Mouse (Mus musculus) fibroblast of lung, adult 2 months (primary cell): ENCODE data around the gene Gm17651.

Experiments
- DNase-seq: peaks from one replicate; pipeline ENCODE4 v3.0.0-alpha.2; 2011; ENCODE audit warnings: low read depth

Gm17651 gene

DNA sequence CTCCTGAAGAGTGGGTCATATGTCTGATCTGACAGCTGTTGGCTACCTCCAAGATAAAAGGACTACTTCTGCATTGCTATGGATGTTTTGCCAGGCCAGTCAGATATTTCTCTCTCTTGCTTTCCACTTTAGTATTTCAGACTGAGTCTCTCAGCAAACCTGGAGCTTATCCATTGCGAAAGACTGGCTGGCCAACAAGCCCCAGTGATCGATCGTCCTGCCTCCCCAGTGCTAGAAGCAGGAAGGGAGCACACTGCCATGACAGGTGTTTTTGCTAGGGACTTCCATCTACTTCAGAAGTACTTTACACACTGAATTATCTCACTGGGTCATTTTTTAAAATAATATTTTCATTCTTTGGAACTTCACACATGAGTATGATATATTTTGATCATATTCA, 3.9 kb upstream of the Gm17651 start:
- DNase-seq = no peak

DNA sequence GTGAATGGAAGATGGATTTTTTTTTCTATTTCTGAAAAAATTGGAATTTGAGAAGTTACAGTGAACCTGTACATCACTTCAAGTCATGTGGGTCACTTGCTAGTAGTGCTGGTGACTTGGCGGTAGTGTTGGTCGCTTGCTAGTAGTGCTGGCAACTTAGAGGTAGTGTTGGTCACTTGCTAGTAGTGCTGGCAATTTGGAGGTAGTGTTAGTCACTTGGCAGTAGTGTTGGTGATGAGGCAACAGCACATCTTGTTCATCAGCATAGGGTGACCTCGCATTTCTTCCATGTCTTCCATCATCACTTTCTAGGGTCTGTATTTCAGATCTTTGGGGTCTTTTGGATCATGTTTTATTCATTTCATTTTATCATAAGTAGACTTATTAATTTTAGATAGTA, 1.6 kb upstream of the Gm17651 start:
- no peak for DNase-seq

DNA sequence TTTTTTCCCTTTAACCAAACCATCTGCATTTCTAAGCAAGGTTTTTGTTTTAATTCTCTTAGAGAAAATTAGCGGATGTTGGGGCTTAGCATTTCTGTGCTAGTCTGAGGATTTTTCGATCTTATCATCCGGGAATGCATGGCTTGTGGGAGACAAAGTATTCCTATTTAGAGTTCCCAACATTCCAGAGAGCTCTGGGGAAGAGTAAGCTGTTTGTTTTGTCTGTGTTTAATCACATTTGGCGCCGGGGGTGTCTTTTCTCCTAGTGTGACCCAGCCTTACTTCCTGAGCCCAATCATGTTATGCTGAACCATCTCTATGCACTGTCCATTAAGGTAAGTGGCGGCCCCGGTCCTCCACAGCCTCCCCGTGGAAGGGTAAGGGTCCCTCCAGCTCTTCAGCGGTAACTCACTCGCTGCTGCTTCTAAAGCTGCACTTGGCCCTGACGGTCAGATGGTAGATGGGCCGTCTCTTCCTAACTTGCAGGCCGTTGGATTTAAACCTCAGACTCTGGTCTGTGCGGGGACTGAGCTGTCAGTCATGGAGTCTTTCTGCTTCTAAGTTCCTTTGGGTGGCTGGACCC, 7.3 kb downstream of the Gm17651 start:
- DNase-seq = no peak

DNA sequence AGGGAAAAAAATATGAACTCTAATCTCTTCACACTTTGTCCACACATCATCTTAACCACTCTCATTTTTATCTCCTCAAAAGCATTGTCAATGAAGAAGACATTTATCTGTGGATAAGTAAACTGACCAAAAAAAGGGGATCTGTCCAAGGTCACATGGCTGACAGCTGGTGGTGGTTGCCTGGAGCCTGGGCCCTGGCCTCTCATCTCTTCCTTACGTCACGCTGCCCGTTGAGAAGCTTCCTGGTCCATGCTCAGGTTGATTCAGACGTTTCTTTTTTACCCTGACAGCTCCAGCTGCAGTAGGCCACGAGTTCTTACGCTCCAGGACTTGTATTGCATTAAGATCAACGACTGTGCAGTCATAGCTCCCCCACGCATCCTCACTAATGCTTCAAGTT, 8.3 kb downstream of the Gm17651 start:
- no peak for DNase-seq

DNA sequence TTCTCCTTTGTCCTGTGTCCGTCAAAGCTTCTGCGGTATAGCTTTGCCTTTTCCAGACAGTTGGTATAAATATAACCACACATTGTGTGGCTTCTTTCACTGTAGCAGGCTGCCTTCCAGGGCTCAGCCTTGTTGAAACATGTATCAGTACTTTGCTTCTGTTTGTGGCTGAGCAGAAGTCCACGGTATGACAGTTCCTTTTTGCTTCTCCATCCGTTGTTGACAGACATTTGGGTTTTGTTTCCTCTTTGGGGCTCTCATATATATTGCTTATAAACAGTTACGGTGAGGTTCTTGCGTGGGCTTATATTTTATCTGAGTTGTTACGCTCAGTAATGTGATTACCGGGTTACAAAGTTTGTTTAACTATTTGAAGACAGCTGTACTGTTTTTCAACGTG, 9.0 kb downstream of the Gm17651 start:
- DNase-seq = no peak

DNA sequence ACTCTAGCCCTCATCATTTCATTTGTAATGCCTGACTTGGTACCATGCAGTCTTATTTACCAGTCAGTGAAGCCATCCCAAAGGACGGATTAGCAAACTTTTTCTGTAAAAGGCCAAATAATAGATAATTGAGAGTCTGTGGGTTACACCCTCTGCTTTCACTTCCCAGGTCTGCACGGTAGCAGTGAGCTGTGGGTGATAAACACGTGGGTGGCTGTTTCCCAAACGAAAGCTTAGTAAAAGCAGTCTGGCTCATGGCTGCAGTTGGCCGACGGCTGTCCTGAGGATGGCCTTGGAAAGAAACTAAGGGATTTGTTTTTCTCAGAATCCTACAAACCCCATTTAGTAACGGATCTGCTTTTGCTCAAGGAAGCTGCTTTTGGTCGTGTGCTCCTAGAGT, 13.3 kb downstream of the Gm17651 start:
- DNase-seq = no peak

DNA sequence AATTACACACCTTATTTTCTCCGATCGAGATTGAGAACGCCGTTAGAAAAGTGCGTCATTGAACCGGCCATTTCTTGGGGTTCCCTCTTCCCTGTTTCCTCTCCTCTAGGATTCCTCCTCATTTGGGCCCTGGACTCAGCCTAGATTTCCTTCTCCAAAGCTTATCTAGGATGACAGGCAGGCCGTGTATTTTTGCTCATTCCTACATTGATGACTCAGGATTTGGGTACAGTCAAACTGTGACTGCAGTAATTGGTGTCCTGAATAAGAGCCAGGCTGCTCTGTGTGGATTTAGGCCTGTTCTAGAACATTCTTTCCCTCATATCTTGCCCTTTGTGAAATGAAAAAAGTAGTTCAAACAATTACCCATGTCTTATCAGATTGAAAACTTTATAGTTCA, 14.7 kb downstream of the Gm17651 start:
- DNase-seq = no peak

DNA sequence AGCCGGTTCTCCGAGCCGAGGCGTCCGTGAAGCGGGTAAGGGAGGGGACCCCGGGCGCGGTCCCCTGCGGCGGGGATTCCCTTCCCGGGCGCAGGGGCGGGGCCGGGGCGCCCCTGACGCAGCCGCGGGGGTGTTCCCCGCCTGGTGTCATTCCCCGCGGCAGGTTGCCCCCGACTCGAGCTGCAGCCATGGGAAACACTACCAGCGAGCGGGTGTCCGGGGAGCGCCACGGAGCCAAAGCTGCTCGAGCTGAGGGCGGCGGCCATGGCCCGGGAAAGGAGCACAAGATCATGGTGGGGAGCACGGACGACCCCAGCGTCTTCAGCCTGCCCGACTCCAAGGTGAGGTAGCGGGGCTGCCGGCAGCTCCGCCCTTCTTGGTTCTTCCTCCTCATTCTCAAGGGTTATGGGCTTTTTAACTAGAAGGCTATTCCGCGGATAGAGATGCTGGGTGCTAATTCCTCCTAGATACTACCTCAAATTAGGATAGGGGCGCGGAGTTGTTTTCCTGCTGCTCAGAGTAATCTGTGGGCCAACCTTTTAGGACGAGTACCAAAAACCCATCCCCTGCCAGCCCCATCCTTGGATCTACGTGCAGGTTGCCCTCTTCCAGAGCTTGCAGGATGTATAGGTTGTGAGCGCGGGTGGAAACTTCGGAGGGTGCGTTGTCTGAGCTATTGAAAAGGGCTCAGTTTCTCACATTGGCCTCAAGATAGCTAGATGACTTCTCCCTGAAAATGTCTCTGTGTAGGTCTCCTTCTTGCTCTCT, 15.9 kb downstream of the Gm17651 start:
- no peak for DNase-seq

DNA sequence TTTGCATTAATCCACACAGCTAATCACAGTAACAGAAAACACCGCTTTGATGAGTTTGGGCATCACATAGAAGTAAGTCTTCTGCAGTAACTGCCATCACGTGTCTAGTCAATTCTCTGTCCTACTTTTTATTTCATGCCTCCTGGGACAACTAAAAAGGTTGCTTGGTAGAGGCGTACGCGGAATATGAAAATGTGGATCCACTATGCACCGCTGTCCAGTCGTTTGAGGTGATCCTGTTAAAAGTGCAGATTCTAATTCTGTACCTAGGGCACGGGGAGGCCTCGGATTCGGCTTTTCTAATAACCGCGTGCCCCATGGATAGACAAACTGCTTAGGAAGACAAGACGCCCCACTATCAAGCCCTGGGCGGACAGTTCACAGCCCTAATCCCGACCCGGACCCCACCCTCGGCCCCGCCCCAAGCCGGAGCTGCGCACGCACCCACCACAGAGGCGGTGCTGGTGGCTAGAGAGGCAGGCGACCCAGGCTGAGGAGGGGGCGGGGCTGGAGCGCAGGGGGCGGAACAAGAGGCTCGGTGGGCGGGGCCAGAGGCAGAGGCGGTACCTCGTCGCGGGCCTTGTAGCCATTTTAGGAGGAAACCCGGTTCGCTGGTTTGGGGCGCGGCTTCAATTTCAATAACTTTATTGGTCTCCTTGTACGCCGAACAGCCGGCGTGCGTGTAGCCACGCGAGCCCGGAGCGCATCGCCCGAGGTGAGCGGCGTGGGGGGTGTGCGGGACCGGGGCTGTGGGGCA, 16.7 kb downstream of the Gm17651 start, which contains the start of gene Prkab2:
TSS of gene Prkab2 (plus strand) at position 539 of the 757 bp plus-strand sequence.
- peak; percentile 90 for DNase-seq

DNA sequence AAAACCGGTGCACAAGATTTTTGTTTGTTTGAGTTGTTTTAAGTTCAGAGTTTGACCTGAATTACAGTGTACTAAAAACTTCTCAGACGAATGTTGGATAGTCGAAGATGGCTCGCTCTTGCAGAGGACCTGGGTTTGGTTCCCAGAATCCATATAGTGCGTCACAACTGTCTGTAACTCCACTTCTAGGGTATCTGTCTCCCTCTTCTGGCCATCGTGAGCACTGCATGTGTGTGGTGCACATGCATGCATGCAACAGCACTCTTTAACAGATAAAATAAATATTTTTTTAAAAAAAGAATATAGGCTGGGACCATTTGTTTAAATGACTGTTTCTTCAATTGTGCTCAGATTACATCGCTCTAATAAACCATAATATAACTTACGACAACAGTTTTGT, 19.6 kb downstream of the Gm17651 start:
- no peak for DNase-seq

DNA sequence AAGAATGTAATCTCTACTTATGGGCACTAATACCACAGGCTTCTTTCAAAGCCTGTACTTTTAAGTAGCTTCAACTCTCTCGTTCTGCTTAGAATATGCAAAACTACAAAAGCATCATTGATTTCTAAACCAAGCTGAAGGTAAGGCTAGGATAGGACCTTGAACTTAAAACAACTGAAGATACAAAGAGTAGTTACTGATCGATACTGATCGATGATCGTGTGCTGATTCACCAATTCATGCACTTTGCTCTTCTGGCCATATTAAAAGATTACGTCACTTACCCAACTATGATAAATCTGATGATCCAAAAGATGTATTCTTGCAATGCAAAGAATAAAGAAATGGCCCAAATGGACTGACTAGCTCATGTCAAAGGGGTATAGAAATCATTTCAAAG, 20.7 kb downstream of the Gm17651 start:
- DNase-seq = no peak

DNA sequence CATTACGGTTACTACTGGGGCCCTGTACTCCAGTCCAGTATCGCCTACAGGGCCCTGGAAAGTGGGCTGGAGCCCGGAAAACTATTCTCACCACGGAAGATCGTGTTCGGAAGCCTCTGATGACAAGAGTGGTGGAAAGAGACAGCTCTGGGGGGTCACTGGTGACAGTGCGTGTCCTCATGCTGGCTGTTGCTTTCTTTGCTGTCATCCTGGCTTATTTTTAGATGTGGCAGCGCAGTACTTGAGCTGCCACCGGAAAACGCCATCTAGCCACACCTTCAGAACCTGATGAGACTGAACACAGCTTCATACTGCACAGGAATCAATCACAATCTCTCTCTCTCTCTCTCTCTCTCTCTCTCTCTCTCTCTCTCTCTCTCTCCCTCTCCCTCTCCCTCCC, 22.9 kb downstream of the Gm17651 start:
- no peak for DNase-seq

DNA sequence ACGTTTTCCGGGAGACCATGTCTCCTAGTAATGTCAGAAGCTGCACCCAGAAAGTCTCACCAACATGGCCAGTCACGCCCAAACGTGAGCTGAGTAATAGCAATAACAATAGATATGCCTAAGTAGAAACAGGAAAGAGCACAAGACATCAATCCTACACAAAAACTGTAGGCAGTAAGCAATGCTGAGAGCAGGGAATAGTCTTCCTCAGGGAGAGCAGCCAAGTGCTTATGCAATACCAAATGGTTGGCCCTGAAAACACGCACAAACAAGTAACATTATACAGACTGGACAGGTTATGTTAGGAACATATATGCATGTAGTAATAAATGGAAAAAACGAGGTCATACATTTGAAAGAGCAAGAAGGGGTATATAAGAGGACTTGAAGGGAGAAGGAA, 25.0 kb downstream of the Gm17651 start:
- no peak for DNase-seq

DNA sequence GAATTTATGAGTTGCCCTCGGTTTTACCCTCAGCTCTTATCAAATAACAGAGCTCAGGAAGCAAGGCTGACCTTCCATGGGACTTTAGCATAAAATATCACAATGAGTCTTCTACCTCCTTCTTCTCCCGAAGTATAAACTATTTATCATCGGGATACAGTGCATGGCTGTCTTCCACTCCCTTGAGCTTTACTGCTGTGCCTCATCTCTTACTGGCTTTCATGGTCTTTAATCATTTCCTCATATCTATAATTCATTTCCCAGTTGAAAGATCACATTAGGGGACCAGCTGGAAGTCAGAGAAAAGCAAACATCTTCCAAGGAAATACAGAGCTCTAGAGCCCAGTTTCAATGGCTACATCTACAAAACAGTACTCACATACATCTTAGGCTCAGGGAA, 25.5 kb downstream of the Gm17651 start:
- DNase-seq = no peak

DNA sequence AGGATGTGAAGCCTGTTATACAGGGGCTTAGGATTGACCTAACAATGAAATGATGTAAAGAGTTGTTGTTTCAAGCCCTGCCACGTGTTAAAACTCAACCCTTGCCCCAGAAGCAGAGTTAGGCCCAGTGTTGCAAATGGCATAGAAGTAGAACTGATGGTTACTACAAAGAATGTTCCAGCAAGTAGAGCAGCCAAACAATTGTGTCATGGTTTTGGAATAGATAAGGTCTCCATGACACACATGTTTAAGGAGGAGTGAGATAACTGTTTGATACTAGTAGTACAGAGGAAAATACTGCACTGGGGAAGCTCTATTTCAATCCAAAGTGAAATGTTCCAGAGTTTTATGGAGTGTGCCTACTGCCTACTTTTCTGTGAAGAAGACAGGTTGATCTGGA, 26.0 kb downstream of the Gm17651 start:
- no peak for DNase-seq

DNA sequence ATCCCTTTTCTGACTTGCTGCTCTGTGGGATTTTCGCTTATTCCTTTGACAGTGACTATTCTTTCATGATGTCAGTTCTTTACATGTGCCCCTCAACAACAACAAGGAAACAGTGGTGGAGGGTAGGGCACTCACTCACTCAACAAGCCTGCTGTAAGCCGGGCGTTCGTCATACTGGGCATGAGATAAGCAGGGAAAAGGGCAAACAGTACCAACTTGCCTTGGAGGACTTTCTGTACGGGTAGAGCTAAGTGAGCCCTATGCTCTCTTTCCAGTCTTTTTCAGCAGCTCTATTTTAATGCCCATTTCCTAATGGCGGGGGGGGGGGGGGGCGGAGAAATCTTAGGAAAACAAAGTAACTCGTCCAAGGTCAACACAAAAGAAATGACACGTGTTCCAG, 32.5 kb downstream of the Gm17651 start:
- DNase-seq = no peak

DNA sequence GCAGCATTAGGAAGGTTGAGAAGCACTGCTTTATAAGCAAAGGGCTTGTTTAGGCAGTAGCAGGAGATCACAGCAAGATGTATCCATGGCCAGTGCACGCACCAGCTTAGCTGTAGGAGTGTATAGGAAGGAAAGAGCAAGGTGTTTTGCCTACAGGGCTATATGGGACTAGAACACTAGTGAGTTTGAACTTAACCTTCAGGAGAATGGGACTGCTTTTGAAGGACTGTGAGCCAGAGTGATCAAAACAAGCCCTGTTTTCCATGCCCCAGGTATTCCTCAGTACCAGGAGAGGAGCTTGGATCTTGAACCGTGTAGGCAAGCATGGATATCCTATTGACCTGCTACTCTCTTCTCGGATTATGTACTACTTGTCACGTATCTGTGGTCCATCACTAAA, 33.1 kb downstream of the Gm17651 start:
- DNase-seq = no peak

DNA sequence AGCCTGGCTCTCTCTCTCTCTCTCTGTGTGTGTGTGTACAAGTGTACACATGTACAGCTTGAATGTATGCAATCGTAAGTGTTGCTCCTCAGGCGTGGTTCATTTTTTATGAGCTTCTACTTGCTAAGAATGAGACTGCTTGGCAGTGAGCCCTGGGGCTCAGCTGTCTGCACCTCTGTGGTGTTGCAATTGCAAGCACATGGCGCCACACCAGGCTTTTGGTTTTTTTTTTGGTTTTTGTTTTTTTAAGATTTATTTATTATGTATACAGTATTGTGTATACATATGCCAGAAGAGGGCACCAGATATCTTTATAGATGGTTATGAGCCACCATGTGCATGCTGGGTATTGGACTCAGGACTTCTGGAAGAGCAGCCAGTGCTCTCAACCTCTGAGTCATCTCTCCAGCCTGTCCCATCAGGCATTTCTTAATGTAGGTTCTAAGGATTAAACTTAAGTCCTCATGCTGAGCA, 40.2 kb downstream of the Gm17651 start:
- peak; percentile 75 for DNase-seq

DNA sequence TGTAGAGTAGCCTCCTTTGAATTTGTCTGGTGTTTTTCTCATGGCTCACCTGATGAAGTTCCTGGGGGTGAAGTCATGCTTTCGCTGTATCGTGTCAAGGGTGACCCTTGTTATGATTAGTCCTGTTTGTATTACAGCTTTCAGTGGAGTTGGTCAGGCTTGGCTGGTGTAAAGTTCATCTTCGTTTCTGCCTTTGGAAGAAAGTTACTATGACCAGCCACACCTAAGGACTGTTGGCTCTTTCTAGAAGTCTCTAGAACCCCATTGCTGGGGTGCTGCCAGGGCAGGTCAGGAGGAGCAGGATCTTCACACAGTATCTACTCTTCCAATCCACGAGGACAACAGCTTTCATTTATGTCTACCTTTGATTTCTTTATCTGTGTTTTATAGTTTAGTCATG, 41.0 kb downstream of the Gm17651 start:
- DNase-seq = no peak

DNA sequence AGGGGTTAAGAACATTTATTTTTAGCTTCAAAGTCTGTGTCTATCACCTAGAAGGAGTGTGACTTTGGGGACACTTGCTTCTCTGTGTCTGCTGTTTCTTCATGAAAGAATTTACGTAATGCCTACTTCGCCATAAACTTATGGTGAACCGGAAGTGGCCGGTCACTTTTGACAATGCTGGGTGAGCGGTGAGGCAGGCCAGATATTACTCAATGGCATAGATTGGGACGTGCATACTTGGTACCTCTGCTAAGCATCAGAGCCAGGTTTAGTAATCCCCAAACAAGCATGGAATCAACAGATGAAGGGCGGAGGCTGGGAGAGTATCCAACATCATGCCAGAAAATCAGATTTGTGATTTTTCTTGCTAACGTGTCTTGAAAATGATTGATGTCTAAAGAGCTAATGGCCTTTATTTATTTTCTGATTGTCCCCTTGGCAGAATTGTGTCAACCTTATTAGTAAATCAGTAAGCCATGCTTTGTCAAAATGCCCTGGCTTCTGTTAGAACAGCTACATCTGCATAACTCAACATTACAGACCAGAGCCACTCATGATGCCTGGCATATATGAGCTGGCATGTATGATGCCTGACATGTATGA, 43.1 kb downstream of the Gm17651 start:
- DNase-seq = no peak

DNA sequence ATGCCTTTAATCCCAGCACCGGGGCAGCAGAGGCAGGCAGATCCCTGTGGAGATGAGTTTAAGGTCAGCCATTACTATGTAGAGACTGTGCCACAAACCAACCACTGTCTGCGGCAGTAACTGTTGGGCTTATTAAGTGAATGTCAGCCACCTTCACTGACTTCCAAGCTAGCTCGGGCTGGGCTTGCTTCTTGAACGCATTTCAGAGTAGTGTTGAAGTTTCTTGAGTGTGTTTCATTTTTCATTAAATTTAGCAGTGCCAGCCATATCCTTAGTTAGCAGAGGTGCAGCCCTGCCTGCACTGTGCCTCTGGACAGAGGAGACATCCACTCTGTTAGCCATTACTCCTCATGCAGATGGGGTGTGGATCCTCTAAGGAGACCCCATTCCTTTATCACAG, 43.7 kb downstream of the Gm17651 start:
- no peak for DNase-seq

DNA sequence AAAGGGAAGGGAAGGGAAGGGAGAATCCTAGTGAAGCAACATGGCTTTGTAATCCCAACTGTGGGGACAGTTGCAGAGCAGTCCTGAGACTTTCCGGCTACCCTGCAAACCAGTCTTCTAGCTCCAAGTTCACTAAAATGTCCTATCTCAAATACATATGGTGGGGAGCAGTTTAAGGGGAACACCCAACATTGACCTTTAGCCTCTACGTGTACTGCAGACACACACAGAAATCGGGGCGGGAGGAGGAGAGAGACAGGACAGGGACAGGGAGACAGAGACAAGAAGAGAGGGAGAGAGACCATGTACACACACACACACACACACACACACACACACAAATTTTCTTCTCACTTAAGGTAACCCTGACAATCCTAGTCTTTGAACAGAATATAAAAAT, 44.6 kb downstream of the Gm17651 start:
- DNase-seq = no peak
